Mouse (Mus musculus): ENCODE measurements around the gene S100a9.

Gene S100a9

DNA sequence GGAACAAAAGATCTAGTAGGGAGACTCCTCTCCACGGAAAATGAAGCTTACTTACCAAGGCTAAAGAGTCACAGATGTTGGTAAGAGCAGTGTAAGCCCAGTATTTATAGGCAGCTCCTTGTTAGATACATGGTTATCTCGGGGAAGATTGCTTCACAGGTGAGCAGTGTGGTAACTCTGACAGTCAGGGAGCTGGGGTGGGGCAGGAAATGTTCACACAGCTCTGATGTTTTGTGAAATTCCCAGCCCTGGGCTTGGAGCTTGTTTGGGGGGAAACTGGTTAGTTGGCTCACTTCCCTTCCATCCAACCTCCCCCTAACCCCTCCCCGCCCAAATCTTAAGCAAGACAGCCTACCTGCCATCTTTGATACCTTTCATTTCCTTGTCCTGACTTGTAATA, at the start of gene S100a9:
Gene S100a9, minus strand, starts transcription at position 109 of the 400 bp plus-strand sequence.
- DNase-seq (ENCODE audit: low spot score): no peak

DNA sequence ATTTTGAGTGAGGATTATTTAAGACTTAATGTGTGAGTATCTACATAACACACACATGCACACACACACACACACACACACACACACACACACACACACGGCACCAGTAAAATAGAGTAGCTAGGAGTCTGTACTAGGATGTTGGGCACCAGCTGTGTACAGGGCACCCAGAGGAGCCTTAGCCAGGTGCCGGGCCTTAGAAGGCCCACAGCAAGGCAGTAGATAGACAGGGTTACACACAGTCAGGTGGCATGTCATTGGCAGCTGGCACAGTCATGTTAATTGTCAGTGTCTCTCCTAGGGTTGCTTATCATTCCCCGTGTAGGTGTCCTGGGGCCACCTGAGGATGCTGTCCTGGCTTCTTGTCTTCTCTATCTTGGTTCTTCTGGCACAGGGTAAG, 31.1 kb upstream of the S100a9 start, which contains the start of gene Pglyrp4:
Gene Pglyrp4, plus strand, starts transcription at position 301 of the 400 bp plus-strand sequence.
- DNase-seq (ENCODE audit: low spot score): no peak

DNA sequence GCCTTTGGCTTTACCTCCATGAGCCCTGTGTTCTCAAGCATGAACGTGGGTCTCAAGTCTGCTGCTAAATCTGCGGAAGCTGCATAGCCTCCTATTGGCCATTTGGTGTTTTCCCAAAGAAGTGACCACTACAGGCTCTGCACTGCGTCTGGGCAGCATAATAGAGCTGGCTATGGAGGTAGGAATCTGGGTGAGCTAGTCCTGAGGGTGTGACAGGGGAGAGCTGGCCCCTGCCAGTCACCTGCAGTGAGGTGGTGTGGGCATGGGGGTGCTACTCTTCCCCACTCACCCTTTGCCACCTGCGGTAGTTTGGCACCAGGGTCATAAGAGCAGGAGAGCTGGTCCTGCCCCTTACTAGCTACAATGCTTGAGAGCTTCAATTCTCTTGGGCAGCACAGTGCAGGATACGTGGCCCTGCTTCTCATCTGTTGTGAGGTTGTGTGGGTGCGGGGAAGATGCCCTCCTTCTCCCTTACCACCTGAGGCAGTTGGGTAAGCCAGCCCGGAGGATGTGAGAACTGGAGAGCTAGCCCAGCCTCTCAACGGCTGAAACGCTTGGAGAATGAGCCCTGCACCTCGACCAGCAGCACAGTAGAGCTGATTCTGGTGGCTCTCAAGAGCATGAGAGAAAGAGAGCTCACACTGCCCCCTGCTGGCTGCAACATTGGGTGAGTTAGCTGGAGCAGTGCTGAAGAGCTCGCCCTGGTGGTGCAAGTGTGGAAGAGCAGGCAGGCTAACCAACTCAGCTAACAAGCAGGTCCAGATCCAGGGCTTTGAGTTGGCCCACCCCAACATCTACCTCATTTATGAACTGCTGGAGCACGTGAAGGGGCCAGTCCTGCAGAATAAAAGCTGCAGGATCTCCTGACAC, 14.3 kb upstream of the S100a9 start:
- DNase-seq (ENCODE audit: low spot score): peak; percentile 71

DNA sequence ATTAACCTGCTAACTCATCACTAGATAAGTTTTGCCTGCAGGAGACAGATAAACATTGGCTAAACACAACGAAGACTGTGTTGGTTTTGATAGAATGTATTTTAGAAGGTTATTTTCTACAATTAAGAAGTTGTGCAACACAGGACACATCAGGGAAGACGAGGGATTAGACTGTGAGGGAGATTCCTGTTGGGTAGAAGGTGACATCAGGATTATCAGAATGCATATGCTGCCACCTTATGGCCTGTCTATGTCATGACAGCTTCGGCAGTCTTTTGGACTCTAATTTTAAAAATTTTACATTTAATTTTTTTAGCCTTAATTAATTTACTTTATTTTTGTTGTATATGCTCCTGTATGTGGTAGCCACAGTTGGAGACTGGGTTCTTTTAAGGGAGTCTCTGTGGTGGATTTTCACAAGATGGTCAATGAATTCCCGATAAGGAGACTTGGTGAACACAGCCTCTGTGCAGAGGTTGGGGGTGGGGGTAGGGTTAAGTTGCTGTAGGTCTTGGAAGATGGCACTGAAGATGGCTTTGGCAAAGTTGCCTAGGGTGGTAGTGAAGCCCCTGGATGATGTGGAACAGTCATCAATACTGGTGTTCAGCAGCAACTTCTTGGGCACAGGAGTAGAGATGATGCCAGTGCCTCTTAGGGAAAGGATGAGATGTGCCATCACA, 13.1 kb upstream of the S100a9 start:
- peak; percentile 19 for DNase-seq (ENCODE audit: low spot score)

DNA sequence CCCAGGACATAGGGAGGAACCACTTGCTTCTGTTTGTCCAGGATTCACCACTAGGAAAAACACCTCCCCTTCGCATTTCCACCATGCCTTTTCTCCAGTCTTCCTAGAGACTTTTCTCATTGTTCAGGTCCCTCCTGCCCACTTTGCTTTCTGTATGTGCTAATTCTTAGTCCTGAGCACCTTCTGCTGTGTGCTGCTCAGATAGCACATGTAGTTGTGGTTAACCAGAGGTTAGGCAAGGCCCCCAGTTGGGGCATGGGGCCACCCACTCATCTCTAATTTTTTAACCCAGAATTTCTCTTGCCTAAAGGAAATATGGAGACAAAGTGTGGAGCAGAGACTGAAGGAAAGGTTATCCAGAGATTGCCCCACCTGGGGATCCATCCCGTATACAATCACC, 6.7 kb upstream of the S100a9 start:
- DNase-seq (ENCODE audit: low spot score): no peak

DNA sequence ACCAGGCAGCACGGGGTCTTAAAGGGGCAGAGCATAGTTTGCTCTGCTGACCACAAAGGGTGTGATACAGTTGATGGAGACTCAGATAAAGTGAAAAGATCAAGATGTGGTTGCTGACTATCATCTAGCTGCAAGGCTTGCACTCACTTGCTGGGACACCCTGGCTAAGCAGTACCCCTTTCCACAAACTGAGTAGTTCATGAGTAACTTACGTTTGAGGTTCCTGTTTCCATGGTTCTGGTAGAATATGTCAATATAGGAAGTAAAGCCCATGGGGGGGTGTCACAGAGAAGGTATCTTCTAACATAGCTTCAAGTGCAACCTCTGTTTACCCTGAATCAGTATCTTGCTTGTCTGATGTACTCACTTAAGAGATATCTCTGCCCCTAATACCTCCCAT, 2.0 kb downstream of the S100a9 start:
- DNase-seq (ENCODE audit: low spot score): no peak

DNA sequence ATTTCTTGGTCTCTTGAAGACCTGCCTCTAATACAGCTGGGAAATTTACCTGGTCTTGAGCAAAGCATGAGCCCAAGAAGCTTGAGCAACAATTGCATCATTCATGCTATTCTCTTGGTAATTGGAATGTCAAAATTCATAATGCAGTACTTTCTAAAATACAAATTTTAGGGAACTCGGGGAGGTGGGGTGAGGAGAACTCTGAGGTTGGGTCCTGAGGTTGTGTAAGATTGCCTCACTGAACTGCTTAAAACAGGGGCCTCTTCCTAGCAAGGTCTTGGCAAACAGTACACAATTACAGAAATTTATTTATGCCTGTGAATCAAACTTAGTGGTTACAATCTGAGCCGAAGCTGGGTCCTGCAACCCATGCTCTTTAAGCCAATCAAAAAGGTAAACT, 8.7 kb downstream of the S100a9 start:
- DNase-seq (ENCODE audit: low spot score): no peak

DNA sequence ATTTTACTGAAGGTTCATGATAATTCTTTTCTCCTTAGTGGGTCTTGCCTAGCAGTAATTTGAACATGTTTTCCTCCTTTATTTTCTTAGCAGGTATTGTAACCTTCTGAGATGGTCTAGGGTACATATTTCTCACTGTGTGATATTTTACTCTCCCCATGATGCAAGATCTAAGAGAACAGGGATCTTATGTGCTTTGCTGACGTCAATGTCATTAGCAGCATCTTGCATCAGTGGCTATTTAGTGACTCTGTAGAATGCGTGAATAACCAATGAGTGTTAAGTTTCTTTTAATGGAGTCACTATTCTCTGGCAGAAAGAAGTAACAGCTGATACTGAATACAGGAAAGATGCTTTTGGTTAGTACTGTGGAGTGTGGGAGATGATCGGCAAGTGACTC, 11.6 kb downstream of the S100a9 start:
- no peak for DNase-seq (ENCODE audit: low spot score)

DNA sequence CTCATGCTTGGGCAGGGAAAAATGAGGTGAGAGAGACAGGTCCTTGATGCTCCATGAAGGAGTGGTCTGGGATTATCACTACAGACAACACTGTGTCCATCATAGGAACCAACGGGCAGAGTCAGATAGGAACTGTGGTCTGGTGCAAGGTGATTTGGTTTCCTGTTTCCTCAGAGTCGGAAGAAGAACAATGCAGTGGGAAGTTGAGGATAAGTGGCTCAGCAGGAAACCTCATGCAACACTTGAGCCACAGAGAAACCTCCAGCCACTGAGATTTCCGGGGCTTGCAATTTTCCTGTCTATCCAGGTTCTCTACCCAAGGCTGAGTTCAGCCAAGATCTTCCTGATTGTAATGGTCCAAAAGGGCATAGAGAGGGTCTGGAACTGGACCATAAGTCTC, 16.9 kb downstream of the S100a9 start:
- DNase-seq (ENCODE audit: low spot score): no peak

DNA sequence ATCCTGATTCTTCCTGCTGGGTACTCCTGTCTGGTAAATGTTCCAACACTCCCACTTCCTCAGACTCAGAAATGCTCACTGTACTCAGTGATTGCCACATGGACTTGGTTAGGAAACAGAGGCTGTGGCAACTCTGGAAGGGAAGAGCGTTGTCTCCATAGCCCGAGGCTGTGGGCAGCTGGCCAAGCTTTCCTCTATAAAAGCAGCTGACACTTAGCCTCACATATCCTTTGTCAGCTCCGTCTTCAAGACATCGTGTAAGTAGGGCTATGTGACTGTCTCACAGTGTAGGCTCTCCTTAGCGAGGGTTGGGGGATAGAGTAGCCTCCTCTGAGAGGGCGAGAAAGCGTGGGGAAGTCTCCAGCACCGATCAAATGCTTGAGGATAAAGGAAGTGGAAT, 26.7 kb downstream of the S100a9 start, which contains the start of gene S100a8:
Gene S100a8, plus strand, starts transcription at position 133 of the 400 bp plus-strand sequence.
- DNase-seq (ENCODE audit: low spot score): no peak

DNA sequence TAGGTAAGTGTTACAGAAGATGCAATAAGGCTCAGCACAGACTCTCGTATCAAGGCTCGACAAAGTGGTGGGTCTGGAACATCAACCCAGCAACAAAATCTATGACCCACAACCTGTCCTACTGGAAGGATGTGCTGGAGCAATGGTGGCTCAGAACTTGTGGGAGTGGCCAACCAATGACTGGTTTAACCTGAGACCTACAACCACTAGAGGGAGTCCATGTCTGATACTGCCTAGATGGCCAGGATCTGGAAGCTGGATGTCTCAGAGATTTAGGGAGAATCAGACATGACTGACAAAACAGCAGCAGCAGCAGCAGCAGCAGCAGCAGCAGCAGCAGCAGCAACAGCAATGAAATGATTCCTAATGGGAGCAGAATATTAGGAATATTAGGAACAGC, 31.3 kb downstream of the S100a9 start:
- no peak for DNase-seq (ENCODE audit: low spot score)

DNA sequence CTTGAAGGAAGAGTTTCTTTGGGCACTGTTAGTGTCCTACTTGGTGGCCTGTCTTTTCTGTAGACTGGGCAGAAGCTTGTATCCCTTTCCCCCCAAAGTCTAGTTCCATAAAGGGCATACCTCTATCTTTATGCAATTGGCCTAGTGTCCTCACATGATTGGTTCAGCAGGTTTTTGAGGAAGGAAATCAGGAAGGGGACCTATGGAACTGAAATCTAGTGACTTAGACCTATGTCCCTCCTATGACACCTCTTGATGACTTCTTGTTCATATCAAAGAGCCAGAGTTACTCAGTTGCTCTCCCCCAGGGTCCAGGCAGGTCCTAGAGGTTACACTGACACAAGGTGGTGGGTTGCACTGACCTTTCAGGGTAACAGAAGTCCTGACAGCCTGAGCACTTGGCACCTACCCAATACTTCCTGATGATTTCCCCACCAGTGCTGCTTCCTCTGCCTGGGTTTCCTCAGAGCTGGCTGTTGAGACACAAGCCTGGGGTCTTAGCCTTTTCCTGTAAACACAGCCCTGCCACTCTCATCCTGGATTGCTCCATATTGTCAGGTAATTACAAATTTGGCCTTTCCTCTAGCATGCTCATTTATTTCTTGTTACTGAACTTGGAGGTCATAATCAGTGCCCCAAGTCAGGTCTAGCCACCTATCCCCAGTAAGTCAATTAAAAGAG, 36.0 kb downstream of the S100a9 start:
- DNase-seq (ENCODE audit: low spot score): no peak

DNA sequence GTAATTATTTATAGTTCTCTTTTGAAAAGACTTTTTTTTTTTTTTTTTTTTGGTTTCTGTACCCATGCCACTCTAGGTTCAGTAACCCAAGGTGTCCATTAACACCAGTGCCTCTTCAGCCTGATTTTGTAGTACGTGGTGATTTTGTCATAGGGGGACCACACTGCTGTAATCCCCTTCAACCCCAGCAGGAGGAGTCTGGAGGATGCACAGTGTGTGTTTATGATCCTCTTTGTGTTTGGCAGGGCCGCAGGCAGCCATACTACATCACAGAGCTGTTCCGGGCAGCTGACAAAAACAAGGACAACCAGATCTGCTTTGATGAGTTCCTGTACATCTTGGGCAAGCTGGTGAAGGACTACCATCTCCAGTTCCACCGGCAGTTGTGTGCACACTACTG, 38.1 kb downstream of the S100a9 start:
- no peak for DNase-seq (ENCODE audit: low spot score)

DNA sequence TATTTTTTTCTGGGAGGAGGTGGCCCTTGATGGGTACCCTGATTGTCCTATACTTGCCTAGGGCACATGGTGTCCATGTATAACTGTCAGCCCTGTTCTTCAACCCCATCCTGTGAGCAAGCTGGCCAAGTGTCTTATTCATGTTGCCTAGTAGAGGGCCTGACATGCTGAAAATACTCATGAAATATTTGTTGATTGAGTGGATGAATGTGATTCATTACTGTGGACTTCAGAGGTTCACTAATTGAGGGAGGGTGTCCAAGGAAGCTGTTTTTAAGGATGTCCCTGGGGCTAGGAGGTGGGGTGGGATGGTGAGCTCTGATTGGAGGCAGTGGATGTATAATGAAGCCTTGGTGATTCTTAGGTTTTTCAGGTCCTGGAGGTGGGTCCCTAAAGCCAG, 41.8 kb downstream of the S100a9 start, which contains the start of gene S100a7a:
Gene S100a7a, plus strand, starts transcription at position 301 of the 400 bp plus-strand sequence.
- DNase-seq (ENCODE audit: low spot score): no peak

DNA sequence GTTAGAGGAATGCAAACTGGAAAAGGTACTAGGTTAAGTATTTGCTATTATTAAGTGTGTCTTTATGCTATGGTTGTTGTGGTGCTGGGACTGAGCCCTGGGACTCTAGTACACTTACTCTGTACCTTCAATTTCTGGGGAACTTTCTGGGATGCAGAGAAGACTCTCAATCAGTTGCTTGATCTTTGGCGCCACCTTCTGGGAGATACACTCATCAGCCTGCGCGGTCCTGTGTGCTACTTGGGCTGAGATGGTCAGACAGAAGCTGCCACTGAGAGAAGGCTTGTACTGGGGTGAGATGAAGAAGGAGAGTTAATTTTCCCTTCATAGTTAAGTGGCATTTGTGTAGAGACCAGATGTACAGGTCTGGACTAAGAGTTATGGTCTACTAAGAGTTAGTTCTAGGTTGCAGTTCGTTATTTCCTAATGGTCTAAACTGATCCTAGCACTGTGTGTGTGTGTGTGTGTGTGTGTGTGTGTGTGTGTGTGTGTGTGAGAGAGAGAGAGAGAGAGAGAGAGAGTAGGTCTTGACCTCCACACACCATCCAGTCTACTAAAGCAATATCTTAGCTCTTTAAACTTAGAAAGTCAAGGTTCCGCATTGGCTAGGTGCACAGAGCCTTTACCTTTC, 42.5 kb downstream of the S100a9 start:
- peak; percentile 32 for DNase-seq (ENCODE audit: low spot score)

DNA sequence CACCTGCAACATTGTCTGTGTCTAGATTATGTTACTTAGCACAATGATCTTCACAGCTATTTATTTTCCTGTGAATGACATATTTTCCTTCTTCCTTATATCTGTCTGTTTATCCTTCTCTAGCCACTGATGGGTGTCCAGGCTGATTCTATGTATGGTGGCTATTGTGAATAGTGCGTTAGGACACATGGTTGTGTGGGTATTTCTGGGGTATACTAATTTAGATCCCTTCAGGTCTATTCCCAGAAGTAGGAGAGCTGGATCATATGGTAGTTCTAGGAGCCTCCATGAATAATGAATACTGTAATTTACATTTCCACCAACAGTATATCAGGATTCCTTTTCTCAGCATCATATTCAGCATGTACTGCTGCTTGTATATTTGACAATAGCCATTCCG, 45.7 kb downstream of the S100a9 start:
- no peak for DNase-seq (ENCODE audit: low spot score)

DNA sequence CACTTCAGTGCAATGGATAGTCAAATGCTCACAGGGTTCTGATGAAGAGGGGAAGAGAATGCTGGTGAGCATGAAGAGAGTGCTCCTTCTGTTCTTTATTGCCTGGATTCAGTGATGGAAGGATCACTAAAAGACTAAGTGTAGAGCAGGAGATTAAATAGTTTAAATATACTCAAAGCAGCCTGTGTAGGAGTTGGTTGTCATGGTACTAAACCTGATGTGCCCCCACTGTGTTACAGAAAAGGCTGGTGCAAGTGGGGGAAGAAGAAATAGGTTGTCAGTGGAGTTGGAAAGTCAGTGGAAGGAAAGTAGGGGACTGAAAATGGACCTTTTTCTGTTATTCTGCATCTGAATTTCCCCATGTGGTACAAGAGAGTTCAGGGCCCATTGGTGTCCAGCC, 46.5 kb downstream of the S100a9 start:
- DNase-seq (ENCODE audit: low spot score): no peak

DNA sequence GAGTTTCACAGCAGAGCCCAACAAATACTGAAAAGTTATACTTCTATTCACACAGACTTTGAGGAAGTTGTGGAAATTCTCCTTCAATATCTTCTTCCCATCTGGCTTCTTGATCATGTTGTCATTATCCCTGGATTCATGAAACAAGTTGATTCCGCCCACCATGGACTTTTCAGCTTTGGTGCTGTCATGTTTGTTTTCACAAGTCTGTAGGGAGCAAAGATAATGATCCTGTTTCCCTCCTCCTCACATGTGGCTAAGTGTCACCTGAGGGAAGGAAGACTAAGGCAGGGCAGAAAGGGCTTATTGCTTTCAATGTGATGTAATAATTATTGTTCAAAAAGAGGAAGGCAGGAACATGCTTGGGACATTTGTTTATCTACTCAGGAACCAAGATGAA, 48.2 kb downstream of the S100a9 start:
- no peak for DNase-seq (ENCODE audit: low spot score)

DNA sequence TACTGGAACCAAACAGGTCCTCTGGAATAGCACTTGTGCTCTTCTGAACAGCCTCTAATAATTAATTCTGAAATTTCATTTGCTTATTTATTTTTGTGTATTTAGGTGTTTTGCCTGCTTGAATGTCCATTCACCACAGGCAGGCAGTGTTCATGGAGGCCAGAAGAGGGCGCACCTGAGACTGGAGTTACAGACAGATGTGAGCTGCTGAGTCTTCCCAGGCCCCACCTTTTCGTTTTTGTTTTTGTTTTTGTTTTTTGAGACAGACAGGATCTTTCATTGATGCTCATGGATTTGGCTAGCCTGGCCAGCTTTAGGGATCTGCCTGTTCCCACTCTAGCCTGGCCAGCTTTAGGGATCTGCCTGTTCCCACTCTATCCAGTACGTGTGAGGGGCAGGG, 51.3 kb downstream of the S100a9 start:
- peak; percentile 14 for DNase-seq (ENCODE audit: low spot score)

Measured in c-Kit-positive CD71-positive TER-119-positive erythroid progenitor cells, embryonic 14.5 days (primary cell).